Mouse (Mus musculus) liver, postnatal 0 days (tissue): ENCODE data around the gene D10Wsu102e.

Experiments
- CTCF ChIP-seq: sonication (generic); IDR thresholded peaks from 2 replicates; pipeline ENCODE4 v1.5.1; 2016; ENCODE audit warnings: antibody characterized with exemption, low read depth
- EP300 ChIP-seq: IDR thresholded peaks from 2 replicates; pipeline ENCODE4 v1.6.1; 2016; ENCODE audit warnings: antibody characterized with exemption, low read depth, mild to moderate bottlenecking

- no peak for TF ChIP-seq EP300
- TF ChIP-seq CTCF, result no peak
These were observed 18.2 kb downstream of the D10Wsu102e start for GRCm38 (mm10) chr10:83378083-83378833.
